Mouse (Mus musculus): ENCODE results near the gene Psmb4. TPM values are rescaled to one million over a fixed set of nuclear protein-coding genes. Genes with fewer than 3 reads are reported as not detected.
"Not testable (repeated sequence)": the region's sequence is repeated elsewhere in the genome, so short reads cannot be mapped to it uniquely, and the experiment has no call there.

The Psmb4 gene
- polyA plus RNA-seq, 1 experiment from 2014 or later: 518 TPM

- no peak overlapping the region for H3K4me2 ChIP-seq (ENCODE audit: low read length)
- no peaks in the 10 kb centered on the region for H3K36me3 ChIP-seq (ENCODE audit: control insufficient read depth, insufficient read depth, low read length)
- 80% methylated on average over 7 of the region's 7 CpGs for WGBS
- no peaks in the 10 kb centered on the region for H3K27me3 ChIP-seq (replicated peaks; ENCODE audit: control insufficient read depth, insufficient read depth, low read length)
- no peaks in the 10 kb centered on the region for H3K4me1 ChIP-seq (ENCODE audit: control insufficient read depth, insufficient read depth, low read length)
- no peak overlapping the region for H3K4me3 ChIP-seq (ENCODE audit: low read depth, low read length)
- DNase-seq (ENCODE audit: low spot score) (peak; percentile 24), ATAC-seq (no peak)
- no peaks in the 10 kb centered on the region for H3K9me3 ChIP-seq (replicated peaks; ENCODE audit: control insufficient read depth, low read length)
- no peak overlapping the region for H3K27ac ChIP-seq (ENCODE audit: low read depth, low read length)
- H3K9ac ChIP-seq (ENCODE audit: low read length): no peak overlapping the region
Measured at GRCm38 (mm10) chr3:94915903-94916741, 29.4 kb upstream of the Psmb4 start.

DNA sequence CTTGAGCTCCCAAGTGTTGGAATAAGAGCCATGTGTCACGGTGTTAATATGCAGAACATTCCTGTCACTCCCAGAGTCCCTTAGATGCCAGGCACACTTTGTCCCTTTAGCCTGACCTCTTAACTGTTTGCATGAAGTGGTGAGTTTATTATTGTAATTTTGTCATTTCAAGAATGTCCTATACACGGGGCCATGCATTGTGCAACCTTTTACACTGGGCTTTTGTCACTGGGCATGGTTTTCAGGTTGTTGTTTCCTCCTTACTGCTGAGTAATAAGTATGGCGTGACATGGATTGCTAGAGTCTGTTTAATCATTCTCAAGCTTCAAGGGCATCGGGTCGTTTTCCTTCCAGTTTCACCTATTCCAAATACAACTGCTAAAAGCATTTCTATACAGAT, 27.0 kb upstream of the Psmb4 start:
- ATAC-seq (no peak), DNase-seq (ENCODE audit: low spot score) (no peak)
- no peaks in the 10 kb centered on the region for H3K27me3 ChIP-seq (replicated peaks; ENCODE audit: control insufficient read depth, insufficient read depth, low read length)
- no peaks in the 10 kb centered on the region for H3K36me3 ChIP-seq (ENCODE audit: control insufficient read depth, insufficient read depth, low read length)
- H3K9me3 ChIP-seq (replicated peaks; ENCODE audit: control insufficient read depth, low read length): no peaks in the 10 kb centered on the region
- H3K4me3 ChIP-seq (ENCODE audit: low read depth, low read length): no peak overlapping the region
- H3K9ac ChIP-seq (ENCODE audit: low read length): no peak overlapping the region
- whole genome bisulfite sequencing: 75% methylated on average over 5 of the region's 5 CpGs
- H3K27ac ChIP-seq (ENCODE audit: low read depth, low read length): no peak overlapping the region
- no peaks in the 10 kb centered on the region for H3K4me1 ChIP-seq (ENCODE audit: control insufficient read depth, insufficient read depth, low read length)
- H3K4me2 ChIP-seq (ENCODE audit: low read length): no peak overlapping the region

DNA sequence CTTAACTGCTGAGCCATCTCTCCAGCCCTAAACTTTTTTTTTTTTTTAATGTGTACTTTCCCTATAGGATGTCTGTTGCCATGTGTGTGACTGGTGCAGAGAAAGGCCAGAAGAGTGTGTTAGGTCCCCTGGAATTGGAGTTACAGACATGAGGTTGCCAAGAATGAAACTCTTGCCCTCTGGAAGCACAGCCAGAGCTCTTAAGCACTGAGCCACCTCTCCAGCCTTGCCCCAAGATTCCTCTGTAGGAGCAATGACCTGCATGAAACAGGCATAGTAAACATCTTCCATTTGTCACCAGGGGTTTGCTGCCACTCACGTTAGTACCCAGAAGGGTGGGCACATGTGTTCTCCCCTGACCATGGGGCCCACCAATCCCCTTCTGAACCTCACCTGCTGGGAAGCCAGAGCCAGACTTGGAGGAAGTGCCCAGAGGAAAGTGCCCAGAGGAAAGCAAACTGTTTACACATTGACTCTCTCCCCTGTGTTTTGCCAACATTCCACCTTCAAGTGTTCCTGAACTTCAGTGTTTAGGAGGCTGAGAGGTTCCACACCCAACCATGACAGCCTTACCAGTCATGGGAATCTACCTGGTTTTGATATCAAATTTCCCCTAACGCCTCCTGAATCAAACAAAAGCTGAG, 24.4 kb upstream of the Psmb4 start:
- ATAC-seq (no peak), DNase-seq (ENCODE audit: low spot score) (no peak)
- H3K4me2 ChIP-seq (ENCODE audit: low read length): no peak overlapping the region
- no peaks in the 10 kb centered on the region for H3K27me3 ChIP-seq (replicated peaks; ENCODE audit: control insufficient read depth, insufficient read depth, low read length)
- no peaks in the 10 kb centered on the region for H3K4me1 ChIP-seq (ENCODE audit: control insufficient read depth, insufficient read depth, low read length)
- no peak overlapping the region for H3K4me3 ChIP-seq (ENCODE audit: low read depth, low read length)
- no peaks in the 10 kb centered on the region for H3K9me3 ChIP-seq (replicated peaks; ENCODE audit: control insufficient read depth, low read length)
- 78% methylated on average over 2 of the region's 2 CpGs for WGBS
- no peak overlapping the region for H3K27ac ChIP-seq (ENCODE audit: low read depth, low read length)
- no peaks in the 10 kb centered on the region for H3K36me3 ChIP-seq (ENCODE audit: control insufficient read depth, insufficient read depth, low read length)
- H3K9ac ChIP-seq (ENCODE audit: low read length): no peak overlapping the region

- no peak overlapping the region for H3K27ac ChIP-seq (ENCODE audit: low read depth, low read length)
- ATAC-seq: no peak
- 71% methylated on average over 1 of the region's 1 CpGs for WGBS
- no peak overlapping the region for H3K4me2 ChIP-seq (ENCODE audit: low read length)
- H3K9ac ChIP-seq (ENCODE audit: low read length): no peak overlapping the region
- no peak for DNase-seq (ENCODE audit: low spot score)
- H3K9me3 ChIP-seq (replicated peaks; ENCODE audit: control insufficient read depth, low read length): no peaks in the 10 kb centered on the region
- no peaks in the 10 kb centered on the region for H3K4me1 ChIP-seq (ENCODE audit: control insufficient read depth, insufficient read depth, low read length)
- no peaks in the 10 kb centered on the region for H3K36me3 ChIP-seq (ENCODE audit: control insufficient read depth, insufficient read depth, low read length)
- H3K4me3 ChIP-seq (ENCODE audit: low read depth, low read length): no peak overlapping the region
- no peaks in the 10 kb centered on the region for H3K27me3 ChIP-seq (replicated peaks; ENCODE audit: control insufficient read depth, insufficient read depth, low read length)
Measured at GRCm38 (mm10) chr3:94906482-94906881, 19.7 kb upstream of the Psmb4 start.

GRCm38 (mm10) chr3:94904759-94905158, 18.0 kb upstream of the Psmb4 start:
- H3K4me3 ChIP-seq (ENCODE audit: low read depth, low read length); H3K36me3 ChIP-seq (ENCODE audit: control insufficient read depth, insufficient read depth, low read length); H3K9me3 ChIP-seq (replicated peaks; ENCODE audit: control insufficient read depth, low read length); H3K4me1 ChIP-seq (ENCODE audit: control insufficient read depth, insufficient read depth, low read length); ATAC-seq; H3K27me3 ChIP-seq (replicated peaks; ENCODE audit: control insufficient read depth, insufficient read depth, low read length); H3K27ac ChIP-seq (ENCODE audit: low read depth, low read length); H3K9ac ChIP-seq (ENCODE audit: low read length); DNase-seq (ENCODE audit: low spot score); H3K4me2 ChIP-seq (ENCODE audit: low read length): not testable (repeated sequence)
- WGBS: 61% methylated on average over 3 of the region's 3 CpGs

- ATAC-seq: no peak; the same call in 1 of the 2 replicates
- Histone ChIP-seq H3K27ac (ENCODE audit: low read depth, low read length) (no peak overlapping the region), H3K4me2 (ENCODE audit: low read length) (no peak overlapping the region), H3K9me3 (replicated peaks; ENCODE audit: control insufficient read depth, low read length) (no peaks in the 10 kb centered on the region), H3K36me3 (ENCODE audit: control insufficient read depth, insufficient read depth, low read length) (no peaks in the 10 kb centered on the region), H3K27me3 (replicated peaks; ENCODE audit: control insufficient read depth, insufficient read depth, low read length) (no peaks in the 10 kb centered on the region), H3K9ac (ENCODE audit: low read length) (no peak overlapping the region), H3K4me1 (ENCODE audit: control insufficient read depth, insufficient read depth, low read length) (no peaks in the 10 kb centered on the region), H3K4me3 (ENCODE audit: low read depth, low read length) (no peak overlapping the region)
- 21% methylated on average over 7 of the region's 7 CpGs for WGBS
- peak; percentile 85 for DNase-seq (ENCODE audit: low spot score)
Measured at GRCm38 (mm10) chr3:94902747-94903146, 16.0 kb upstream of the Psmb4 start.

DNA sequence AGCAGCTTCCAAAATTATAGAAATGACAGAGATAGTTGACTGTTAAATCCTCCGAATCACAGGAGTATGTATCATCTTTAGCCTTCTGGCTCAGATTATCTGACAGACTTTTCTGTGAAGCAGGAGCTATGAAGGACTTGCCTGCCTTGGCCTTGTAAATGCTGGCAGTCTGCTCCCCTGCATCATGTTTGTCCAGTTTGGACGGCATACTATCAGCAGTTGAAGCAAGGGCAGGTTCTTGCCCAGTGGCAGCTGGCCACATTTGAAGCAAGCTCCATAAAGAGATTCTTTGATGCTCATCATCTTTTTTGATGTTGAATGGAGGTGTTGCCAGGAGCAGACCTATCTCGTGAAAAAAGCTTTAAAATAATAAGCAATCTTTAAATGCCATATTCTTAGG, 7.3 kb upstream of the Psmb4 start:
- Histone ChIP-seq H3K27ac (ENCODE audit: low read depth, low read length) (no peak overlapping the region), H3K36me3 (ENCODE audit: control insufficient read depth, insufficient read depth, low read length) (no peaks in the 10 kb centered on the region), H3K4me1 (ENCODE audit: control insufficient read depth, insufficient read depth, low read length) (no peaks in the 10 kb centered on the region), H3K9me3 (replicated peaks; ENCODE audit: control insufficient read depth, low read length) (no peaks in the 10 kb centered on the region), H3K4me3 (ENCODE audit: low read depth, low read length) (no peak overlapping the region), H3K4me2 (ENCODE audit: low read length) (no peak overlapping the region), H3K27me3 (replicated peaks; ENCODE audit: control insufficient read depth, insufficient read depth, low read length) (no peaks in the 10 kb centered on the region), H3K9ac (ENCODE audit: low read length) (no peak overlapping the region)
- DNase-seq (ENCODE audit: low spot score) (no peak), ATAC-seq (no peak)
- 72% methylated on average over 3 of the region's 3 CpGs for whole genome bisulfite sequencing

- ATAC-seq (no peak), DNase-seq (ENCODE audit: low spot score) (peak; percentile 37)
- Histone ChIP-seq H3K36me3 (ENCODE audit: control insufficient read depth, insufficient read depth, low read length) (peaks cover 22% of the 10 kb centered on the region), H3K9me3 (replicated peaks; ENCODE audit: control insufficient read depth, low read length) (no peaks in the 10 kb centered on the region), H3K4me1 (ENCODE audit: control insufficient read depth, insufficient read depth, low read length) (peaks cover 12% of the 10 kb centered on the region), H3K4me2 (ENCODE audit: low read length) (no peak overlapping the region), H3K27me3 (replicated peaks; ENCODE audit: control insufficient read depth, insufficient read depth, low read length) (no peaks in the 10 kb centered on the region), H3K4me3 (ENCODE audit: low read depth, low read length) (no peak overlapping the region), H3K9ac (ENCODE audit: low read length) (no peak overlapping the region), H3K27ac (ENCODE audit: low read depth, low read length) (no peak overlapping the region)
Measured at GRCm38 (mm10) chr3:94888595-94888994, 1.8 kb upstream of the Psmb4 start.

GRCm38 (mm10) chr3:94882579-94882978, 4.2 kb downstream of the Psmb4 start:
- ATAC-seq: no peak
- Histone ChIP-seq H3K4me1 (ENCODE audit: control insufficient read depth, insufficient read depth, low read length) (peaks cover 12% of the 10 kb centered on the region), H3K9ac (ENCODE audit: low read length) (no peak overlapping the region), H3K4me2 (ENCODE audit: low read length) (no peak overlapping the region), H3K27ac (ENCODE audit: low read depth, low read length) (no peak overlapping the region), H3K36me3 (ENCODE audit: control insufficient read depth, insufficient read depth, low read length) (peaks cover 82% of the 10 kb centered on the region), H3K9me3 (replicated peaks; ENCODE audit: control insufficient read depth, low read length) (no peaks in the 10 kb centered on the region), H3K4me3 (ENCODE audit: low read depth, low read length) (no peak overlapping the region), H3K27me3 (replicated peaks; ENCODE audit: control insufficient read depth, insufficient read depth, low read length) (no peaks in the 10 kb centered on the region)
- WGBS: 84% methylated on average over 3 of the region's 3 CpGs
- DNase-seq (ENCODE audit: low spot score): no peak
